Mouse (Mus musculus) skeletal muscle tissue, postnatal 0 days (tissue): ENCODE data around the gene Gm13723. TPM values are rescaled to one million over a fixed set of nuclear protein-coding genes. Genes with fewer than 3 reads are reported as not detected.

Experiments
- polyA plus RNA-seq: library from polyadenylated mRNA; unstranded; fragments of >200 nt; fragmentation: Nextera tagmentation; extraction: Ambion mirVana; gene quantifications from 2 replicates; pipeline ENCODE4 v1.2.1, GENCODE M21; 2015

Gene Gm13723
- polyA plus RNA-seq = not detected in 2 replicates

DNA sequence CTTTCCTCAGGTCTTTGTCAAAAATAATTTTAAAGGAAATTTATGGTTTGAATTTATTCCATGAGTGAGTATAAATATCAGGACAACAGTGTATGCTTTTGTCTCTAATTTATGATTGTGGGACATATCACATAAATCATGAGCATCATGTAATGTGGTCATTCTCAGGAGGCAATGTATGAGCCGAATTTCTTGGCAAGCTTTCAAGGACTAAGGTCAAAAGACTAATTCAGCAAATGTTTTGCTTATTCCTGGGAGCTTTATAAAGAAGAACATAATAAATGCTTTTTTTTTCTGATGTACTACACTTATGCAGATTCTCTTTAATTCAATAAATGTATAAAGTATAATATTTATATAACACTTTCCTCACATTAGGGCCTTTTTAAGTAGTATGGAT is at the start of gene Gm13723:
Gm13723 (minus strand) TSS at position 101 of the 400 bp plus-strand sequence.

DNA sequence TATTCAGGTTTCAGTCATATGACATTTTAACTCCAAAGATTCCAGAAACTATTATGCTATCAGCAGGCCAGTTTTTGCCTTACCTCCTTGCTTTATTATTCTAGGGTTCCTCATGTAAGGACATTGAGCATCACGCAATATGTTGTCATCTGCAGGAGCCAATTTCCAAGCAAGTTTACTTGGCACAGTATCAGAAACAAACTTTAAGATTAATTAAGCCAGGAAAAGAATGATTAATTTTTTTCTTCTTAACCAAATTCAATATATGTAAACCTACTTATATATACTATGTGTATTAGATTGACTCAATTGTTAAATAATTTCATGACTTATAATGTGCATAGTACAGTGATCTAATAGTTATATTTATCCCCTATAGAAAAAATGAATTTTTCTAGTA is 17.5 kb upstream of the Gm13723 start, which contains the start of gene Olfr1097:
Olfr1097 (minus strand) TSS at position 101 of the 400 bp plus-strand sequence.

DNA sequence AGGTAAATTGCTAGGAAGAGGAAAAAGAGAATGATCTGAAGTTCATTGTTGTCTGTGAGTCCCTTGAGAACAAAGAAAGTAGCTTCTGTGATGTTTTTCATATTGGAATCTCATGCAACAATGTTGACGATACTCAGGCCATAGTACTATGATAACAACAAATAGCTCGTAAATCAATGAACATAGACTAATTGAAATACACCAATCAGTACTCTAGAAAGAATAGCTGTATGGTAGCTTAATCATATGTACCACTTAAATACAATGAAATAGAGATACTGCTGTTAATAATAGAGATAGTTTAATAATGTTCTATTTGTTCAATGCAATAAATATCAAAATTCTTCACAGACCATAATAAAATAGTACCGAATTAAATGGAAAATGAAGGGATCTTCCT is 23.0 kb downstream of the Gm13723 start, which contains the start of gene Olfr1095:
Olfr1095 (minus strand) TSS at position 101 of the 400 bp plus-strand sequence.

DNA sequence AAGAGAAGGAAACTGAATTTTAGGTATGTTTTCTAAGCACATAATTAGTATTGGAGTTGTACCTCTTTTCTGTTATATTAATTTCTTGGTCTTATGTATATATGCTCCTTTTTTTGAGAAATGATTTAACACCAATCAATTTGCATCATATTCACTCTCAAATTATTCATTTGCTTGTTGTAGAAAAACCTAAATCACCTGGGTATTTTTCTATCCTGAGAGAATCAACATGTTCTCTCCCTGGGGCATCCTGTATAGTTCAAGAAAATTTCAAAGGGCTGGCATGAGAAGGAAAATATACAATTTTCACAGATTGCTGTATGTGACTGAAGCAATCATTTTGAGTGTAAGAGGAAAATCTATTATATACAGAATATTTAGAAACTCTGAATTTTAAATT is 50.2 kb downstream of the Gm13723 start, which contains the start of gene Olfr1094:
Olfr1094 (plus strand) TSS at position 301 of the 400 bp plus-strand sequence.

Other genes starting within 250 kb of the Gm13723 start
- gene Olfr1084, start 235.1 kb downstream of the Gm13723 start, polyA plus RNA-seq = not detected in 2 replicates
- not detected in 2 replicates for gene Olfr1085, start 212.8 kb downstream of the Gm13723 start, polyA plus RNA-seq
- gene Olfr1086, start 194.7 kb downstream of the Gm13723 start, polyA plus RNA-seq = not detected in 2 replicates
- gene Olfr1087, start 176.4 kb downstream of the Gm13723 start, polyA plus RNA-seq = not detected in 2 replicates
- gene Olfr1089, start 141.1 kb downstream of the Gm13723 start, polyA plus RNA-seq = not detected in 2 replicates
- not detected in 2 replicates for gene Olfr1090, start 115.8 kb downstream of the Gm13723 start, polyA plus RNA-seq
- gene Olfr1093, start 92.3 kb downstream of the Gm13723 start, polyA plus RNA-seq = not detected in 2 replicates
- not detected in 2 replicates for gene Olfr141, start 64.8 kb downstream of the Gm13723 start, polyA plus RNA-seq
- gene Olfr1094, start 50.1 kb downstream of the Gm13723 start, polyA plus RNA-seq = not detected in 2 replicates
- gene Olfr1095, start 23.1 kb downstream of the Gm13723 start, polyA plus RNA-seq = not detected in 2 replicates
- gene Olfr1097, start 17.4 kb upstream of the Gm13723 start, polyA plus RNA-seq = not detected in 2 replicates
- gene Olfr1098, start 49.7 kb upstream of the Gm13723 start, polyA plus RNA-seq = not detected in 2 replicates
- not detected in 2 replicates for gene Olfr1099, start 85.9 kb upstream of the Gm13723 start, polyA plus RNA-seq
- not detected in 2 replicates for gene Olfr1100, start 105.2 kb upstream of the Gm13723 start, polyA plus RNA-seq
- gene Olfr1101, start 116.4 kb upstream of the Gm13723 start, polyA plus RNA-seq = not detected in 2 replicates
- gene Olfr1102, start 123.6 kb upstream of the Gm13723 start, polyA plus RNA-seq = not detected in 2 replicates
- not detected in 2 replicates for gene Olfr1104, start 152.3 kb upstream of the Gm13723 start, polyA plus RNA-seq
- gene Olfr1105, start 161.7 kb upstream of the Gm13723 start, polyA plus RNA-seq = not detected in 2 replicates
- gene Olfr1106, start 177.5 kb upstream of the Gm13723 start, polyA plus RNA-seq = not detected in 2 replicates
- not detected in 2 replicates for gene Olfr1107, start 201.0 kb upstream of the Gm13723 start, polyA plus RNA-seq
- gene Olfr1109, start 221.2 kb upstream of the Gm13723 start, polyA plus RNA-seq = not detected in 2 replicates
- gene Olfr259, start 239.8 kb upstream of the Gm13723 start, polyA plus RNA-seq = not detected in 2 replicates